Mouse (Mus musculus): ENCODE measurements at regions not wholly inside any gene's neighbourhood (a gene's known extent, or its start where the extent isn't known, plus 50 kb on each side); places are given as distances from the start of the nearest gene placed in this dataset.

DNA sequence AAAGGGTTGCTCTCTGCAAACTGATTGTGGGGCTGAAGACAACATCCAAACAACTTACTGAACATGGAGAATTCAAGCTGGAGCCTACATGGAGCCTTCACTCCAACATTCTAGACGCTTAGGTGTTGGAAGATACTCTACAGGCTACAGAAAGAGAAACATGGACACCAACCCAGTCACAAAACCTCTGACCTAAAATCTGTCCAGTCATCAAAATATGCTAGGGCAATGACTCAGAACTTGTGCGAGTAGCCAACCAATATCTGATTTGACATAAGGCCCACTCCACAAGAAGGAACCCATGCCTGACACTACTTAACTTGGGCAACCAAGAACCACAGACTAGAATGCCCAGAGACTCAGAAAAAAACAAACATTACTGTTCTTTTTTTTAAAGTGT lies 90.2 kb upstream of the Prep start:
- Histone ChIP-seq H3K4me1 (ENCODE audit: control insufficient read depth, insufficient read depth, low read length) (no peaks in the 10 kb centered on the region), H3K27ac (replicated peaks; ENCODE audit: low read depth, low read length) (no peak overlapping the region), H3K4me3 (replicated peaks; ENCODE audit: low read depth, low read length) (no peak overlapping the region), H3K27me3 (ENCODE audit: control insufficient read depth, insufficient read depth, low read length) (no peaks in the 10 kb centered on the region), H3K9ac (replicated peaks; ENCODE audit: low read length) (no peak overlapping the region), H3K36me3 (ENCODE audit: control insufficient read depth, insufficient read depth, low read length) (no peaks in the 10 kb centered on the region), H3K9me3 (ENCODE audit: control insufficient read depth, low read length) (no peaks in the 10 kb centered on the region; the same call in 1 of the 2 replicates), H3K4me2 (ENCODE audit: low read length) (no peak overlapping the region)
- DNase-seq (no peak), ATAC-seq (ENCODE audit: low FRiP score, low TSS enrichment) (no peak)
- WGBS = 100% methylated on average over 2 of the region's 2 CpGs

- no peak overlapping the region for H3K4me3 ChIP-seq (replicated peaks; ENCODE audit: low read depth, low read length)
- ATAC-seq (ENCODE audit: low FRiP score, low TSS enrichment) (no peak), DNase-seq (no peak)
- H3K9ac ChIP-seq (replicated peaks; ENCODE audit: low read length) = no peak overlapping the region
- no peaks in the 10 kb centered on the region for H3K4me1 ChIP-seq (ENCODE audit: control insufficient read depth, insufficient read depth, low read length)
- WGBS = 76% methylated on average over 2 of the region's 2 CpGs
- H3K36me3 ChIP-seq (ENCODE audit: control insufficient read depth, insufficient read depth, low read length) = no peaks in the 10 kb centered on the region
- no peak overlapping the region for H3K27ac ChIP-seq (replicated peaks; ENCODE audit: low read depth, low read length)
- no peaks in the 10 kb centered on the region; the same call in 1 of the 2 replicates for H3K9me3 ChIP-seq (ENCODE audit: control insufficient read depth, low read length)
- H3K4me2 ChIP-seq (ENCODE audit: low read length) = no peak overlapping the region
- H3K27me3 ChIP-seq (ENCODE audit: control insufficient read depth, insufficient read depth, low read length) = no peaks in the 10 kb centered on the region
Measured at GRCm38 (mm10) chr10:44971911-44972310, 95.1 kb upstream of the Prep start.

GRCm38 (mm10) chr10:44959968-44960367 lies 107.0 kb upstream of the Prep start:
- no peak overlapping the region for H3K27ac ChIP-seq (replicated peaks; ENCODE audit: low read depth, low read length)
- no peaks in the 10 kb centered on the region for H3K36me3 ChIP-seq (ENCODE audit: control insufficient read depth, insufficient read depth, low read length)
- WGBS = 89% methylated on average over 3 of the region's 3 CpGs
- no peak overlapping the region for H3K4me3 ChIP-seq (replicated peaks; ENCODE audit: low read depth, low read length)
- no peak for ATAC-seq (ENCODE audit: low FRiP score, low TSS enrichment)
- no peak overlapping the region for H3K4me2 ChIP-seq (ENCODE audit: low read length)
- DNase-seq = no peak
- H3K4me1 ChIP-seq (ENCODE audit: control insufficient read depth, insufficient read depth, low read length) = no peaks in the 10 kb centered on the region
- H3K27me3 ChIP-seq (ENCODE audit: control insufficient read depth, insufficient read depth, low read length) = no peaks in the 10 kb centered on the region
- no peak overlapping the region for H3K9ac ChIP-seq (replicated peaks; ENCODE audit: low read length)
- H3K9me3 ChIP-seq (ENCODE audit: control insufficient read depth, low read length) = no peaks in the 10 kb centered on the region

DNA sequence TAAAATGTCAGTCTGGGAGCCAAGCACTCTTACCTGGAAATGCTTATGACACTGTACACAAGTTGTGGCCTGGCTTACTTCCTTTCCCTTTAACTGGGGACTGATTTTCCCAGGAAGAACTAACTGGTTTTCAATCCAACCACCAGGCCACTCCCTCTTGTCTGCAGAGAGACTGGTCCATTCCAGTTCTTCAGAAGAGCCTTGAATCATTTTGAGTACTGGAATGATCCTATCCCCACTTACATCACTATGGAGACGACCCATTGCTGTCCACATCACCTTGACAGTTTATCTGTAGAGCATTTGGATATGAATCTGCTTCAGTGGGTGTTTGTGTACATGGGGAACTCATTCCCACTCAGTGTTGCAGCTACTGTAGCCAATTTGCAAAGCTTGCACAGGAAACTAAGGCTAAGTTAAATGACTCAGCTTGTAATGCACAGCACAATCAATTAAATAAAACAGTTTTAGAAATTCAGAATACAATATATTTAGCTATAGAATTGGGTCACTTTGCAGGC lies 121.7 kb upstream of the Prep start:
- no peak overlapping the region for H3K27ac ChIP-seq (replicated peaks; ENCODE audit: low read depth, low read length)

DNA sequence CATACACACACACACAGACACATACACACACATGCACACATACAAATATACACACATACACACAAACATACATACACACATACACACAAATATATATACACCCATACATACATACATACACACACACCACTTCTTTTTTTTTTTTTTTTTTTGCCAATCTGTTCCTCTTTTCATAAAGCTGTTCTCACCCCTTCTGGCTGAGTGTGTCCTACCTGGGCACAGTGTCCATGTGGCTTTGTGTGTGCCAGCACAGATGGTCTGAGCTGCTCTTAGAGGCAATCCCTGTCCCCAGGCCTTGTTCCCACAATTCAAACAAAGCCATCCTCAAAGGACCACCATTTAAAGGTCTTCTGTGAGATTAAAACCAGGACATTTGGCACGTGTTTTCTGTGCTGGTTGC lies 127.6 kb upstream of the Prep start:
- Histone ChIP-seq H3K9ac (replicated peaks; ENCODE audit: low read length) (no peak overlapping the region), H3K4me1 (ENCODE audit: control insufficient read depth, insufficient read depth, low read length) (no peaks in the 10 kb centered on the region), H3K4me3 (replicated peaks; ENCODE audit: low read depth, low read length) (no peak overlapping the region), H3K36me3 (ENCODE audit: control insufficient read depth, insufficient read depth, low read length) (no peaks in the 10 kb centered on the region), H3K27me3 (ENCODE audit: control insufficient read depth, insufficient read depth, low read length) (no peaks in the 10 kb centered on the region), H3K27ac (replicated peaks; ENCODE audit: low read depth, low read length) (no peak overlapping the region), H3K4me2 (ENCODE audit: low read length) (no peak overlapping the region), H3K9me3 (ENCODE audit: control insufficient read depth, low read length) (no peaks in the 10 kb centered on the region)
- 38% methylated on average over 1 of the region's 1 CpGs for WGBS
- no peak for DNase-seq
- no peak for ATAC-seq (ENCODE audit: low FRiP score, low TSS enrichment)

More for the DNA sequence above, 121.7 kb upstream of the Prep start:
- no peak for DNase-seq
- Histone ChIP-seq H3K4me2 (ENCODE audit: low read length) (no peak overlapping the region), H3K27me3 (ENCODE audit: control insufficient read depth, insufficient read depth, low read length) (no peaks in the 10 kb centered on the region), H3K9ac (replicated peaks; ENCODE audit: low read length) (no peak overlapping the region), H3K4me1 (ENCODE audit: control insufficient read depth, insufficient read depth, low read length) (no peaks in the 10 kb centered on the region), H3K36me3 (ENCODE audit: control insufficient read depth, insufficient read depth, low read length) (no peaks in the 10 kb centered on the region), H3K4me3 (replicated peaks; ENCODE audit: low read depth, low read length) (no peak overlapping the region), H3K9me3 (ENCODE audit: control insufficient read depth, low read length) (no peaks in the 10 kb centered on the region)
- 67% methylated on average over 1 of the region's 1 CpGs for WGBS
- ATAC-seq (ENCODE audit: low FRiP score, low TSS enrichment) = no peak

DNA sequence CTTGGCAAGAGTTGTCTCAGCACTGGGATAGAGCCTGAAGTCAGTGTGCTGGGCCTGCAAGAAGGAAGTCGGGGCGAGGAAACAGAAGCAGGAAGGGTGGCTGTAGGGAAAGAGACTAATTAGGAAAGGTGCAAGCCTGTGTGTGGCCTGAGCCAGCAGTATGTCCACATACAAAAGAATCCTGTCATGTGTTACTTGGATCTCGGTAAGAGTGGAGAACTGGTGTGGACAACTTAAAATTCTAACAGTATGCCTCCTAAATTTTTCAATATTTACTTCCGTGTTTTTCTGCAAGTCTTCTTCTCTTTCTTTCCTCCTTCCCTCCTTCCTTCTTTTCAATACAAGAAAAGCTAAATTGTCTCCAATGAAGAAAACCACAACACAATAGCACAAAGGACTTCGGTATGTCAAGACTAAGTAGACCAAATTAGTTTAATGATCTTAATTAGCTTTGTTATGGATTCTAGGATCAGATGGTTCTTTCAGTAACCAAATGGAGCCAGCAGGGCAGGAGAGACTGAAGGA lies 130.0 kb upstream of the Prep start:
- H3K9me3 ChIP-seq (ENCODE audit: control insufficient read depth, low read length) = no peaks in the 10 kb centered on the region
- no peak overlapping the region for H3K4me3 ChIP-seq (replicated peaks; ENCODE audit: low read depth, low read length)
- DNase-seq (no peak), ATAC-seq (ENCODE audit: low FRiP score, low TSS enrichment) (no peak)
- 87% methylated on average over 5 of the region's 5 CpGs for WGBS
- H3K27ac ChIP-seq (replicated peaks; ENCODE audit: low read depth, low read length) = no peak overlapping the region
- H3K27me3 ChIP-seq (ENCODE audit: control insufficient read depth, insufficient read depth, low read length) = no peaks in the 10 kb centered on the region
- H3K36me3 ChIP-seq (ENCODE audit: control insufficient read depth, insufficient read depth, low read length) = no peaks in the 10 kb centered on the region
- H3K4me2 ChIP-seq (ENCODE audit: low read length) = no peak overlapping the region
- H3K4me1 ChIP-seq (ENCODE audit: control insufficient read depth, insufficient read depth, low read length) = no peaks in the 10 kb centered on the region
- H3K9ac ChIP-seq (replicated peaks; ENCODE audit: low read length) = no peak overlapping the region

DNA sequence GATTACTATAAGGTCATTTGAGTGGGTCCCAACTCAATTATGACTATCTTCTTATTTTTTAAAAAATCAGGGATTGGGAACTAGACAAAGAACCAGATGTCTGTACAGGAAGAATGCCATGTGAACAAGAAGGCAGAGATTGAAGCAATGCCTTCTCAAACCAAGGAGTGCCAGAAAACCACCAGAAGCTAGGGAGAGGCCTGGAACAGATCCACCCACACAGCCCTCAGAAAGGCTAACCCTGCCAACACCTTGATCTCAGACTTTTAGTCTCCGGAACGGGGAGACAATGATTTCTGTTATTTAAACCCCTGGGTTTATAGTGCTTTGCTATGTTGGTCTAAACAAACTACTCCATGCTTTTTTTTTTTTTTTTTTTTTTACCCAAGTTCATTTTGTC lies 136.2 kb upstream of the Prep start:
- 94% methylated on average over 2 of the region's 2 CpGs for WGBS
- H3K9me3 ChIP-seq (ENCODE audit: control insufficient read depth, low read length) = no peaks in the 10 kb centered on the region
- no peak overlapping the region for H3K4me2 ChIP-seq (ENCODE audit: low read length)
- H3K27me3 ChIP-seq (ENCODE audit: control insufficient read depth, insufficient read depth, low read length) = no peaks in the 10 kb centered on the region
- no peak overlapping the region for H3K9ac ChIP-seq (replicated peaks; ENCODE audit: low read length)
- no peaks in the 10 kb centered on the region for H3K36me3 ChIP-seq (ENCODE audit: control insufficient read depth, insufficient read depth, low read length)
- H3K27ac ChIP-seq (replicated peaks; ENCODE audit: low read depth, low read length) = no peak overlapping the region
- H3K4me1 ChIP-seq (ENCODE audit: control insufficient read depth, insufficient read depth, low read length) = no peaks in the 10 kb centered on the region
- DNase-seq = no peak
- no peak for ATAC-seq (ENCODE audit: low FRiP score, low TSS enrichment)
- no peak overlapping the region for H3K4me3 ChIP-seq (replicated peaks; ENCODE audit: low read depth, low read length)

- H3K27ac ChIP-seq (replicated peaks; ENCODE audit: low read depth, low read length) = no peak overlapping the region
- H3K4me2 ChIP-seq (ENCODE audit: low read length) = no peak overlapping the region
- H3K9ac ChIP-seq (replicated peaks; ENCODE audit: low read length) = no peak overlapping the region
- DNase-seq (no peak), ATAC-seq (ENCODE audit: low FRiP score, low TSS enrichment) (no peak)
- no peak overlapping the region for H3K4me3 ChIP-seq (replicated peaks; ENCODE audit: low read depth, low read length)
- H3K9me3 ChIP-seq (ENCODE audit: control insufficient read depth, low read length) = no peaks in the 10 kb centered on the region
- WGBS = 92% methylated on average over 8 of the region's 8 CpGs
- no peaks in the 10 kb centered on the region for H3K4me1 ChIP-seq (ENCODE audit: control insufficient read depth, insufficient read depth, low read length)
- no peaks in the 10 kb centered on the region for H3K27me3 ChIP-seq (ENCODE audit: control insufficient read depth, insufficient read depth, low read length)
- H3K36me3 ChIP-seq (ENCODE audit: control insufficient read depth, insufficient read depth, low read length) = no peaks in the 10 kb centered on the region
Measured at GRCm38 (mm10) chr10:44913751-44914388, 153.1 kb upstream of the Prep start.

DNA sequence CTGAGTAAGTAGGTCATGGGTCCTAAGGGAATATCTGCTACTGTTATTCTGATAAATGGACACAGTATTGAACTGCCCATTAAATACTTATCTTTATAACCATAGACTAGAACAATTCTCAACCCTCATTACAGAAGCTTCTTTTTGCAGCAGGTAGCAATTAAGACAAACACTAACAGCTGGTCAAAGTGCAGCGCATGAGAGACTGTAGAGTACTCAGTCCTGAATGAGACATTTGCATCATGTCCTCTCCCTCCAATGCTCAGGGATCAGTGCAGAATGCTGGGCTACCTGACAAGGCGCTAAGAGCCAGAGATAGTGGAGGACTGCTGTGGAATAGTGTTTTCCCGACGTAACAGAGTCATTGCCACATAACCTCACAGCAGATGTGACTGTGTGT lies 162.5 kb upstream of the Prep start:
- DNase-seq = no peak
- no peak overlapping the region for H3K9ac ChIP-seq (replicated peaks; ENCODE audit: low read length)
- H3K4me1 ChIP-seq (ENCODE audit: control insufficient read depth, insufficient read depth, low read length) = no peaks in the 10 kb centered on the region
- WGBS = 97% methylated on average over 4 of the region's 4 CpGs
- no peak overlapping the region for H3K4me3 ChIP-seq (replicated peaks; ENCODE audit: low read depth, low read length)
- H3K27ac ChIP-seq (replicated peaks; ENCODE audit: low read depth, low read length) = no peak overlapping the region
- H3K36me3 ChIP-seq (ENCODE audit: control insufficient read depth, insufficient read depth, low read length) = no peaks in the 10 kb centered on the region
- no peaks in the 10 kb centered on the region for H3K9me3 ChIP-seq (ENCODE audit: control insufficient read depth, low read length)
- no peaks in the 10 kb centered on the region for H3K27me3 ChIP-seq (ENCODE audit: control insufficient read depth, insufficient read depth, low read length)
- ATAC-seq (ENCODE audit: low FRiP score, low TSS enrichment) = no peak
- H3K4me2 ChIP-seq (ENCODE audit: low read length) = no peak overlapping the region
